13 mouse cellular contexts compared by ENCODE assay signal in the genomic region with DNA sequence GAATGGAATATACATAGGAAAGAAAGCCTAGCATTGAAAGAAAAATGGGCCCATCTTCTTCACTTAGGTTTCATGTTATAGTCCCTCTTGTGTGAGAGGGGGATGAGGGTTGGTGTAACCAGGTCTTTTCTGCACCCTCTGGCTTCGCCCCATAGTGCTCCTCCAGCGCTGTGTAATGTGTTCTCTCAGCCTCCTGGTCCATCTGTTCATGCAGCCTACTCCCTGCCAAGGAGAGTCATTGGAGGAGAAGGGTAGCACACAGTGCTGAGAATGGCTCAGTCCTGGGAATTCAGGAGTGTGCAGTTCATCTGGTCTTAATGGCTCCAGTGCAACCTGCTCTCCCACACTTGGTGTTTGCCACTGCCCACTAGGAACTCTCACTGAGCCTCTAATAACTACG. TPM values are rescaled to one million over a fixed set of nuclear protein-coding genes. Genes with fewer than 3 reads are reported as not detected.
DNase-seq lines count a peak whose midpoint lies in the region; ATAC-seq lines count a peak whose summit lies in the region.
"Had no signal": no experiment of that assay in that cellular context is flagged by ENCODE, and none has a peak within 500 bp of the region (broad histone marks: within the 10 kb centered on the region; RNA-seq: fewer than 3 reads in every experiment).

No protein-coding gene starts in this region.

- H3K4me2 ChIP-seq in forebrain, embryonic 15.5 days (replicated peaks) = no peak overlapping the region
- H3K4me2 ChIP-seq in forebrain, embryonic 11.5 days (ENCODE audit: low read depth, low read length, severe bottlenecking) = no peak overlapping the region
- H3K4me2 ChIP-seq in heart, embryonic 11.5 days = no peak overlapping the region

- no peak overlapping the region for H3K27ac ChIP-seq in forebrain, embryonic 15.5 days (replicated peaks)
- H3K27ac ChIP-seq in forebrain, embryonic 11.5 days (ENCODE audit: low read depth, low read length) = no peak overlapping the region
- H3K27ac ChIP-seq in heart, embryonic 11.5 days (ENCODE audit: low read depth, low read length) = no peak overlapping the region
- H3K27ac ChIP-seq: hindbrain, embryonic 10.5 days had no signal

- peak; percentile 77 for ATAC-seq in forebrain, embryonic 15.5 days (replicated peaks)
- no peak for ATAC-seq in forebrain, embryonic 11.5 days (replicated peaks; ENCODE audit: low FRiP score)
- ATAC-seq in heart, embryonic 11.5 days (replicated peaks; ENCODE audit: insufficient number of reproducible peaks, low FRiP score, low TSS enrichment) = no peak

- H3K4me1 ChIP-seq in forebrain, embryonic 15.5 days = peaks cover 7% of the 10 kb centered on the region
- H3K4me1 ChIP-seq in forebrain, embryonic 11.5 days (replicated peaks; ENCODE audit: control insufficient read depth, insufficient read depth, low read length) = no peaks in the 10 kb centered on the region
- H3K4me1 ChIP-seq in heart, embryonic 11.5 days (ENCODE audit: control insufficient read depth, insufficient read depth, low read length) = no peaks in the 10 kb centered on the region

- H3K27me3 ChIP-seq in forebrain, embryonic 15.5 days = no peaks in the 10 kb centered on the region
- H3K27me3 ChIP-seq in forebrain, embryonic 11.5 days (ENCODE audit: control insufficient read depth, insufficient read depth, low read length) = no peaks in the 10 kb centered on the region
- no peaks in the 10 kb centered on the region for H3K27me3 ChIP-seq in heart, embryonic 11.5 days (ENCODE audit: control insufficient read depth, insufficient read depth, low read length)

- WGBS in forebrain, embryonic 15.5 days = 81% methylated on average over 3 of the region's 3 CpGs
- 93% methylated on average over 3 of the region's 3 CpGs for WGBS in forebrain, embryonic 11.5 days
- 81% methylated on average over 3 of the region's 3 CpGs for WGBS in heart, embryonic 11.5 days (ENCODE audit: insufficient replicate concordance)

- H3K4me3 ChIP-seq in forebrain, embryonic 15.5 days = no peak overlapping the region
- H3K4me3 ChIP-seq in forebrain, embryonic 11.5 days (ENCODE audit: low read depth, low read length) = no peak overlapping the region
- H3K4me3 ChIP-seq in heart, embryonic 11.5 days (ENCODE audit: low read depth, low read length) = no peak overlapping the region
- H3K4me3 ChIP-seq: hindbrain, embryonic 10.5 days had no signal

- no peaks in the 10 kb centered on the region for H3K9me3 ChIP-seq in forebrain, embryonic 15.5 days
- H3K9me3 ChIP-seq in forebrain, embryonic 11.5 days (ENCODE audit: control insufficient read depth, low read length) = no peaks in the 10 kb centered on the region
- H3K9me3 ChIP-seq in heart, embryonic 11.5 days (replicated peaks; ENCODE audit: control insufficient read depth, low read length) = no peaks in the 10 kb centered on the region
- H3K9me3 ChIP-seq: hindbrain, embryonic 10.5 days had no signal

- H3K9ac ChIP-seq in forebrain, embryonic 15.5 days (replicated peaks) = no peak overlapping the region
- no peak overlapping the region for H3K9ac ChIP-seq in forebrain, embryonic 11.5 days (ENCODE audit: low read length)
- no peak overlapping the region for H3K9ac ChIP-seq in heart, embryonic 11.5 days (ENCODE audit: low read depth, low read length)

- no peak for DNase-seq in forebrain, embryonic 11.5 days (ENCODE audit: low spot score)
- DNase-seq in right cerebral cortex, adult 18-20 months = peak; percentile 83
- no peak for DNase-seq in right cerebral cortex, postnatal 14 days
- DNase-seq in layer of hippocampus, adult 8-10 months (ENCODE audit: low spot score in 2 of 2) = peak; percentile 67 to 69
- DNase-seq in ovary, postnatal 10 days (ENCODE audit: low spot score) = no peak
- DNase-seq in adrenal gland, postnatal 36 days = no peak
- DNase-seq: adrenal gland, postnatal 14 days; gastrocnemius, postnatal 10 days; kidney, adult 18-20 months had no signal

- no peaks in the 10 kb centered on the region for H3K36me3 ChIP-seq in forebrain, embryonic 15.5 days
- H3K36me3 ChIP-seq in forebrain, embryonic 11.5 days (ENCODE audit: control insufficient read depth, insufficient read depth, low read length) = no peaks in the 10 kb centered on the region
- no peaks in the 10 kb centered on the region for H3K36me3 ChIP-seq in heart, embryonic 11.5 days (ENCODE audit: control insufficient read depth, insufficient read depth, low read length)

RNA-seq across cellular contexts. Expression of a gene that starts 30.6 kb away (rescaled TPM):
- 6.4 and 6.5 TPM in 2 replicates for polyA plus RNA-seq in forebrain, embryonic 15.5 days (2015; fragmentation: Nextera tagmentation; extraction: Ambion mirVana)
- 3.6 and 3.7 TPM in 2 replicates for polyA plus RNA-seq in forebrain, embryonic 11.5 days (2014; fragmentation: Nextera tagmentation; extraction: Ambion mirVana)
- 10 to 100 TPM; 89.1 to 97.1 (median 91.5) TPM for total RNA-seq in layer of hippocampus, adult 8-10 months (2022)
- polyA plus RNA-seq in heart, embryonic 11.5 days (2014; fragmentation: Nextera tagmentation; extraction: Ambion mirVana) = 1.1 TPM in 2 replicates
- 1 to 10 TPM; 5.3 to 9.2 TPM for total RNA-seq in adrenal gland, postnatal 36 days (2021)
- total RNA-seq: liver, adult 2 months had no signal

Comparison
In these comparisons a context has a peak if more than half of its experiments do, and no peak if none do; other contexts are left out.
1. DNase-seq: peak in right cerebral cortex, adult 18-20 months (single experiment) and layer of hippocampus, adult 8-10 months (2 of 2); none in forebrain, embryonic 11.5 days (single experiment), right cerebral cortex, postnatal 14 days (single experiment), ovary, postnatal 10 days (single experiment) and adrenal gland, postnatal 36 days (0 of 2).